Mouse (Mus musculus): ENCODE measurements around the gene Mea1. TPM values are rescaled to one million over a fixed set of nuclear protein-coding genes. Genes with fewer than 3 reads are reported as not detected.

The Mea1 gene
- total RNA-seq, 2 experiments from 2014 or later, result 83.2 to 87.1 TPM

Other genes with a start within 250 kb of the Mea1 start
- 1 to 10 TPM; 1.6 to 2.0 TPM for gene Crip3, start 249.9 kb upstream of the Mea1 start, total RNA-seq (2021)
- gene Slc22a7, start 240.3 kb upstream of the Mea1 start, total RNA-seq (2021), result 1 to 10 TPM in 1 of 2 experiments, under 1 TPM in 1; 0.14 to 4.0 TPM
- gene Ttbk1, start 191.1 kb upstream of the Mea1 start, total RNA-seq (2021), result 1 to 10 TPM; 2.4 to 3.7 TPM
- 1 to 10 TPM; 9.2 to 9.3 TPM for gene Dnph1, start 182.1 kb upstream of the Mea1 start, total RNA-seq (2021)
- 10 to 100 TPM; 26.2 to 26.6 TPM for gene Cul9, start 132.4 kb upstream of the Mea1 start, total RNA-seq (2021)
- 10 to 100 TPM; 35.4 to 36.8 TPM for gene Srf, start 122.6 kb upstream of the Mea1 start, total RNA-seq (2021)
- gene Ptk7, start 49.3 kb upstream of the Mea1 start, total RNA-seq (2021), result 10 to 100 TPM; 42.2 to 54.1 TPM
- 10 to 100 TPM; 33.5 to 34.3 TPM for gene Klc4, start 32.8 kb upstream of the Mea1 start, total RNA-seq (2021)
- 100 to 1,000 TPM; 109 to 135 TPM for gene Mrpl2, start 32.6 kb upstream of the Mea1 start, total RNA-seq (2021)
- gene Cul7, start 28.5 kb upstream of the Mea1 start, total RNA-seq (2021), result 10 to 100 TPM; 88.3 to 97.5 TPM
- 10 to 100 TPM; 25.2 to 26.9 TPM for gene Rrp36, start 4.4 kb upstream of the Mea1 start, total RNA-seq (2021)
- gene Klhdc3, start 2.1 kb downstream of the Mea1 start, total RNA-seq (2021), result 100 to 1,000 TPM; 102 to 107 TPM
- 10 to 100 TPM; 57.7 to 60.1 TPM for gene Ppp2r5d, start 26.3 kb downstream of the Mea1 start, total RNA-seq (2021)
- gene Pex6, start 32.7 kb downstream of the Mea1 start, total RNA-seq (2021), result 10 to 100 TPM; 49.1 to 49.4 TPM
- gene Gnmt, start 50.4 kb downstream of the Mea1 start, total RNA-seq (2021), result 10 to 100 TPM in 1 of 2 experiments, 1 to 10 TPM in 1; 1.8 to 15.4 TPM
- 10 to 100 TPM; 61.5 to 63.3 TPM for gene Cnpy3, start 73.4 kb downstream of the Mea1 start, total RNA-seq (2021)
- under 1 TPM in 1 of 2 experiments, not detected in 1; 0.22 TPM for gene Ptcra, start 84.9 kb downstream of the Mea1 start, total RNA-seq (2021)
- 10 to 100 TPM; 53.0 to 73.7 TPM for gene 2310039H08Rik, start 93.8 kb downstream of the Mea1 start, total RNA-seq (2021)
- 100 to 1,000 TPM in 1 of 2 experiments, 10 to 100 TPM in 1; 85.7 to 101 TPM for gene Rpl7l1, start 103.9 kb downstream of the Mea1 start, total RNA-seq (2021)
- 10 to 100 TPM; 21.6 to 24.8 TPM for gene Bicral, start 179.7 kb downstream of the Mea1 start, total RNA-seq (2021)
- 10 to 100 TPM; 26.1 to 27.4 TPM for gene Tbcc, start 211.9 kb downstream of the Mea1 start, total RNA-seq (2021)
- gene Prph2, start 231.7 kb downstream of the Mea1 start, total RNA-seq (2021), result not detected